Mouse (Mus musculus): ENCODE data around the gene Smg1.

GRCm38 (mm10) chr7:118123512-118124411 is 119.7 kb downstream of the Smg1 start:
- TF ChIP-seq CTCF (IDR thresholded peaks at IDR 0.05; ENCODE audit: control insufficient read depth, insufficient read depth, insufficient replicate concordance, low read depth, low read length): peak; percentile 10; the same call in 1 of the 2 replicates
- TF ChIP-seq POLR2A (IDR thresholded peaks at IDR 0.05; ENCODE audit: control insufficient read depth, low read depth, low read length): no peak

Measured in testis, adult 2 months (tissue).